Mouse (Mus musculus) C2C12 (cell line): ENCODE measurements around the gene Mrtfa. TPM values are rescaled to one million over a fixed set of nuclear protein-coding genes. Genes with fewer than 3 reads are reported as not detected.

Experiments used
- H3K27me3 ChIP-seq: one replicate; pipeline ENCODE4 v1.6.1; 2011; ENCODE audit not compliant: control insufficient read depth, insufficient read depth, insufficient read length
- H3K36me3 ChIP-seq: one replicate; pipeline ENCODE4 v1.6.1; 2011; ENCODE audit not compliant: control insufficient read depth, insufficient read depth
- H3K4me3 ChIP-seq: one replicate; pipeline ENCODE4 v1.5.1; 2011; ENCODE audit warnings: mild to moderate bottlenecking, control low read depth; ENCODE audit not compliant: poor library complexity, insufficient read depth, severe bottlenecking
- H3K79me2 ChIP-seq: one replicate; pipeline ENCODE4 v1.6.1; 2011; ENCODE audit not compliant: control insufficient read depth, insufficient read depth
- H3K79me3 ChIP-seq: one replicate; pipeline ENCODE4 v1.6.1; 2011; ENCODE audit warnings: low read depth, control low read depth
- H3ac ChIP-seq: one replicate; pipeline ENCODE3; 2011; ENCODE audit warnings: low read depth; ENCODE audit not compliant: control insufficient read depth, insufficient read length
- CEBPB ChIP-seq: IDR thresholded peaks from one replicate; pipeline ENCODE4 v1.6.1; 2011; ENCODE audit warnings: low read depth, mild to moderate bottlenecking, control low read depth, moderate library complexity
- CTCF ChIP-seq: IDR thresholded peaks from one replicate; pipeline ENCODE4 v1.5.1; 2011; ENCODE audit not compliant: control insufficient read depth, insufficient read depth, insufficient read length
- FOSL1 ChIP-seq: IDR thresholded peaks from one replicate; pipeline ENCODE4 v1.8.0; 2011; ENCODE audit warnings: mild to moderate bottlenecking, low read length; ENCODE audit not compliant: poor library complexity, insufficient read depth, severe bottlenecking
- MAX ChIP-seq: IDR thresholded peaks from one replicate; pipeline ENCODE4 v1.6.1; 2011; ENCODE audit warnings: mild to moderate bottlenecking, control low read depth
- MYOD1 ChIP-seq: IDR thresholded peaks from one replicate; pipeline ENCODE4 v1.6.1; 2011; ENCODE audit warnings: low read depth; ENCODE audit not compliant: control insufficient read depth, insufficient read length
- MYOG ChIP-seq: IDR thresholded peaks from one replicate; pipeline ENCODE4 v1.6.1; 2011; ENCODE audit not compliant: control insufficient read depth, insufficient read length; ENCODE audit errors: extremely low read depth
- USF1 ChIP-seq: IDR thresholded peaks from one replicate; pipeline ENCODE4 v1.6.1; 2011; ENCODE audit warnings: low read depth, mild to moderate bottlenecking, control low read depth, moderate library complexity
- polyA plus RNA-seq: library from polyadenylated mRNA; unstranded; fragments of >200 nt; fragmentation: generic; extraction: Trizol; gene quantifications from one replicate; pipeline ENCODE4 v1.2.1, GENCODE M21; 2012; ENCODE audit warnings: missing spikeins

The Mrtfa gene
- polyA plus RNA-seq, 1 experiment = 42.2 TPM

GRCm38 (mm10) chr15:81103500-81103899 is 87.1 kb downstream of the Mrtfa start:
- TF ChIP-seq MAX = no peak
- no peak for TF ChIP-seq CEBPB
- no peak for TF ChIP-seq FOSL1
- no peak for TF ChIP-seq MYOD1
- no peak for TF ChIP-seq CTCF
- no peak for TF ChIP-seq USF1
- TF ChIP-seq MYOG = no peak
- H3ac ChIP-seq = peak overlapping the region; percentile 42
- peaks cover 5% of the 10 kb centered on the region for H3K36me3 ChIP-seq
- H3K4me3 ChIP-seq = no peak overlapping the region
- H3K79me3 ChIP-seq = peaks cover 76% of the 10 kb centered on the region
- H3K27me3 ChIP-seq = no peaks in the 10 kb centered on the region
- H3K79me2 ChIP-seq = peaks cover 99% of the 10 kb centered on the region

DNA sequence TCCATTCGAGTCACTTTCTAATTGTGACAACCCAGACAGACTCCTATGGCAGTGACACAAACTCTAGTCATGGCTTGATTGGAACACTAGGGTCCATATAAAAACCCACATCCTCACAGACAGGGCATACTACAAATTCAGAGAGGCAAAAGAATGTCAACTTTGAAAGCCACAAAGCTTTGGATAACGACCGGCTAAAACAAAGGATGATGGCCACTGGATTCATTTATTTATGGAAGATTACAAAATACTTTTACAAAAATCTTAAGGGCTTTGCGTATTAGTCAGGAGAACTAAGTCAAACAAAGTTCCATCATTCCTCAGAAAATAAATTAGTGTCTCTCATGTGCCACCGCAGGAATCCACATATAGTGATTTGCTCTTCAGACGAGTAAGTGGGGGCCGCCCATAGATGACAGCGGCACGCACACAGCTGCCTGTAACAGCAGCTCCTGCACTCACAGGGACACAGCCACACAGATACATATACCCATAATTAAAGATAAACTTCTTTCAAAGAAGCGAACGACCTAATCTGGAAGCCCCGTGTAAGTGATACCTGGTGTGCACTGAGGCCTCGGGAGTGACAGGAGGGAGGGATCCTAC is 88.2 kb downstream of the Mrtfa start:
- peak; percentile 79 for TF ChIP-seq MAX
- TF ChIP-seq CEBPB = peak; percentile 56
- peak; percentile 32 for TF ChIP-seq FOSL1
- TF ChIP-seq MYOG = no peak
- H3ac ChIP-seq = peak overlapping the region; percentile 66
- no peak overlapping the region for H3K4me3 ChIP-seq
- H3K79me3 ChIP-seq = peaks cover 75% of the 10 kb centered on the region
- peaks cover 99% of the 10 kb centered on the region for H3K79me2 ChIP-seq
- peaks cover 5% of the 10 kb centered on the region for H3K36me3 ChIP-seq
- no peaks in the 10 kb centered on the region for H3K27me3 ChIP-seq

DNA sequence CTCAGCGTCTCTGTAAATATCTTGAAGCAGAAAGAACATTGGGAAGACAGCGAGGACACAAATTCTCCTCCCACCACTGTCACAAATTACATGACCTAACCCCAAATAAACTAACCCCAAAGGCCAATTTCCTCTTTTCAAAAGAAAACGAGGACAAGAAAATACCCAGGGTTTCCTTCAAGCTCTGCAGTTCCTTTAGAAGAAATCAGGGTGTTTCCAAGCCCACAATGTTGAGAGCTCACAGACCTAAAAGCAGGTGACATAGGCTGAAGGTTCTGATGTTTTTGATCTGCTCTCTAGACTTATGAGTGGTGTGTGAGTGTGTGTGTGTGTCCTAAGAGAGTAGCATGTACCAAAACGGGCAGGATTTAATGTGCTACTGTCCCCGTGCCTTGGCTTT is 89.2 kb downstream of the Mrtfa start:
- Histone ChIP-seq H3K27me3 (no peaks in the 10 kb centered on the region), H3K79me3 (peaks cover 78% of the 10 kb centered on the region), H3K79me2 (peaks cover 99% of the 10 kb centered on the region), H3K36me3 (peaks cover 5% of the 10 kb centered on the region), H3K4me3 (no peak overlapping the region), H3ac (no peak overlapping the region)
- TF ChIP-seq CTCF (no peak), FOSL1 (no peak), MYOD1 (no peak), CEBPB (no peak), MYOG (no peak), USF1 (no peak), MAX (no peak)

- Histone ChIP-seq H3K27me3 (no peaks in the 10 kb centered on the region), H3ac (no peak overlapping the region), H3K36me3 (peaks cover 8% of the 10 kb centered on the region), H3K4me3 (no peak overlapping the region), H3K79me2 (peaks cover 99% of the 10 kb centered on the region), H3K79me3 (peaks cover 82% of the 10 kb centered on the region)
- TF ChIP-seq CEBPB (no peak), MAX (no peak), FOSL1 (no peak), CTCF (no peak), MYOG (no peak)
Measured at GRCm38 (mm10) chr15:81099269-81099668, 91.3 kb downstream of the Mrtfa start.

DNA sequence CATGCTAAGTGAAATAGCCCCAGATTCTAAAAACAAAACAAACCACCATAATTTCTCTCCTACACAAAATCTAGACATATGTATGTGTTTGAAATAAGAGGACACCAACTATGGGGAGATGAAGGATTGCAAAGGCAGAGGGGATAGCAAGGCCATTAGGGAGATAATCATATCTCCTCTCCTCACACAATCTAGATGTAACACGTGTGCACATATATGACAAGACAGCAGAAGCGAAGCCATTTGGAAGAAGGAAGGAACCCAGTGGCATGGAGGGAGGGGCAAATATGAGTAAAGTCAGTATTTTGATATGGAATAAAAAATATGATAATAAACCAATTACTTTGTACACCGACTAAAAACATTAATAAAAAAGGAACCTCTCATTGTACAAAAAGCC is 91.9 kb downstream of the Mrtfa start:
- Histone ChIP-seq H3ac (no peak overlapping the region), H3K36me3 (peaks cover 8% of the 10 kb centered on the region), H3K79me2 (peaks cover 99% of the 10 kb centered on the region), H3K79me3 (peaks cover 83% of the 10 kb centered on the region), H3K27me3 (no peaks in the 10 kb centered on the region), H3K4me3 (no peak overlapping the region)
- TF ChIP-seq MAX (no peak), CEBPB (no peak), FOSL1 (no peak), MYOD1 (no peak), MYOG (no peak), USF1 (no peak), CTCF (no peak)

GRCm38 (mm10) chr15:81097896-81098295 is 92.7 kb downstream of the Mrtfa start:
- H3K79me3 ChIP-seq = peaks cover 83% of the 10 kb centered on the region
- H3K4me3 ChIP-seq = no peak overlapping the region
- peaks cover 99% of the 10 kb centered on the region for H3K79me2 ChIP-seq
- no peak overlapping the region for H3ac ChIP-seq
- TF ChIP-seq CEBPB (no peak), FOSL1 (no peak), CTCF (no peak), MYOG (no peak), MYOD1 (no peak), MAX (no peak), USF1 (no peak)
- no peaks in the 10 kb centered on the region for H3K27me3 ChIP-seq
- H3K36me3 ChIP-seq = peaks cover 8% of the 10 kb centered on the region
